Mouse (Mus musculus) left cerebral cortex, postnatal 4 days (tissue): ENCODE measurements around the gene Cdh22. TPM values are rescaled to one million over a fixed set of nuclear protein-coding genes. Genes with fewer than 3 reads are reported as not detected.

ENCODE experiments used
- DNase-seq: peaks from one replicate; pipeline ENCODE4 v3.0.0-alpha.2; 2022
- intact Hi-C: fragments of 180-260 bp; cut with DNase I; formaldehyde crosslinking; loops from one replicate; pipeline ENCODE4 v1.15.1; 2025
- total RNA-seq, 2 experiments: library from RNA; stranded (reverse); gene quantifications; 2 replicates each; pipeline ENCODE4 v1.2.3; 2021

The Cdh22 gene
- total RNA-seq, 2 experiments from 2014 or later, result 8.3 to 12.3 TPM

- DNase-seq, result peak; percentile 38
- intact Hi-C loops, result no loop called here
Measured at GRCm38 (mm10) chr2:165211426-165212079, 23.1 kb downstream of the Cdh22 start.

- intact Hi-C loops, result no loop called here
- no peak for DNase-seq
Measured at GRCm38 (mm10) chr2:165210948-165211347, 23.7 kb downstream of the Cdh22 start.

DNA sequence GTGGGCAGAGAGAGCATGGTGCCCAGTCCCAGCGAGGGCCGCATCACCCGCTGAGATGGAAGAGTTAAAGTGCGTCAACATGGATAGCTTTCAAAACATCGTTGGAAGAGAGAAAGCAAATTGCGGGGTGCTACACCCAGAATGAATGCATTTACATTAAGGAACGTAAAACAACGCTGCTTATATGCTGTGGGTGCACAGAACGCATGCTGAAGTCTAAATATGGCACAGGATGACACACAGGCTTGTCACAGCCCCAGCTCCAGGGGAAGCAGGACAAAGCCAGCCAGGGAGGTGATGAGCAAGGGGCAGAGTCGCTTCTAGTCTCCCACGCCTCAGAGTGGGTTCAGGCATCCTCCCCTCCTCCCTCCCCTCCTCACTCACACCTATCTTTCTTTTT is 27.0 kb downstream of the Cdh22 start:
- intact Hi-C loops, result no loop called here
- no peak for DNase-seq

DNA sequence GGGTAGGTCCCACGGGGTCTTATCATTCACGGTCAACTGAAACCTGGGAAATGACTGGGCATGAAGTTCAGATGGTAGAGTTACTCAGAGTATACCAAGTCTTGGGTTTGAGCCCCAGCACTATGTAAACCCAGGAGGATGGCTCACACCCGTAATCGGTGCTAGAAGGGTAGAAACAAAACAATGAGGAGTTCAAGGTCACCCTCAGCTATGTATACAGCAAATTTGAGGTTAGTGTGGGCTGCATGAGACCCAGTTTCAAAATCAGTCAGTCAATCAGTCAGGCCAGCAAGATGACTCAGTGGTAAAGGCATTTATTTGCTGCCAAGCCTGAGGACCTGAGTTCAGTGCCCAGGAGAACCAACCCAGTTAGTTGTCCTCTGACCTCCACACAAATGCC is 27.6 kb downstream of the Cdh22 start:
- intact Hi-C loops, result no loop called here
- no peak for DNase-seq

DNA sequence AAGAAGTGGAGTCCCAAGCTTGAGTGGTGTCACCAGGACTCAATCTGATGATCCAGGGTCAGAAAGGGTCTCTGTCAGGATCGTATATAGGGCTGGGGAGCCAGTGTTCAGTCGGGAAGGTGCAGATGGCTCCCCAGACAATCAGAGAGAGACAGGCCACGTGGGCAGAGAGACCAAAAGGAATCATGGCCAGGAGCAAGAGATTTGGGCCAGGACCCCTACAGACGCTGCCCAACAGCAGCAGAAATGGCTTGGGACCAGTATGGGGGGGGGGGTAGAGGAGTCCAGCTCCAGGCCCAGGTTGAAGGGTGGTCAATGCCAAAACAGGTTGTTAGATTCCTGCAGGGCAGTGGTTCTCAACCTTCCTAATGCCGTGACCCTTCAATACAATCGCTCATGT is 29.2 kb downstream of the Cdh22 start:
- intact Hi-C loops, result no loop called here

DNA sequence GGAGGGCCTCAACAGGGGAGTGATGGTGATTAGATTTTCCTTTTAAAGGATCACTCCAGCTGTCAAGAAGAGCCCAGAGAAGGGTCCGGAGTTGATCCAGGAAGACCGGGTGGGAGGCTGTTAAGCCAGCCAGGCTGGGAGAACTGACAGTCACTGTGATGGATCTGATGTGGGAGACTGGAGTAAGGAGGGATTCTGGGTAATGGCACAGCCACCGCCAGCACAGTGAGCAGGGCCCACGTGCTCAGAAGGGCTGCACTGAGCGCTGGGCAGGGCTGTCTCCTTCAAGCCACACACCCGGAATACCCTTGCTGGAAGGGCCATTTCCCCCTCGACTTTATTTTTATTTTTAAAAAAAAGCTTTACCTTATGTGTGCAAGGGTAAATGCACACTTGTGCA is 29.7 kb downstream of the Cdh22 start:
- no peak for DNase-seq
- intact Hi-C loops, result no loop called here

More for the DNA sequence above, 29.2 kb downstream of the Cdh22 start:
- no peak for DNase-seq

DNA sequence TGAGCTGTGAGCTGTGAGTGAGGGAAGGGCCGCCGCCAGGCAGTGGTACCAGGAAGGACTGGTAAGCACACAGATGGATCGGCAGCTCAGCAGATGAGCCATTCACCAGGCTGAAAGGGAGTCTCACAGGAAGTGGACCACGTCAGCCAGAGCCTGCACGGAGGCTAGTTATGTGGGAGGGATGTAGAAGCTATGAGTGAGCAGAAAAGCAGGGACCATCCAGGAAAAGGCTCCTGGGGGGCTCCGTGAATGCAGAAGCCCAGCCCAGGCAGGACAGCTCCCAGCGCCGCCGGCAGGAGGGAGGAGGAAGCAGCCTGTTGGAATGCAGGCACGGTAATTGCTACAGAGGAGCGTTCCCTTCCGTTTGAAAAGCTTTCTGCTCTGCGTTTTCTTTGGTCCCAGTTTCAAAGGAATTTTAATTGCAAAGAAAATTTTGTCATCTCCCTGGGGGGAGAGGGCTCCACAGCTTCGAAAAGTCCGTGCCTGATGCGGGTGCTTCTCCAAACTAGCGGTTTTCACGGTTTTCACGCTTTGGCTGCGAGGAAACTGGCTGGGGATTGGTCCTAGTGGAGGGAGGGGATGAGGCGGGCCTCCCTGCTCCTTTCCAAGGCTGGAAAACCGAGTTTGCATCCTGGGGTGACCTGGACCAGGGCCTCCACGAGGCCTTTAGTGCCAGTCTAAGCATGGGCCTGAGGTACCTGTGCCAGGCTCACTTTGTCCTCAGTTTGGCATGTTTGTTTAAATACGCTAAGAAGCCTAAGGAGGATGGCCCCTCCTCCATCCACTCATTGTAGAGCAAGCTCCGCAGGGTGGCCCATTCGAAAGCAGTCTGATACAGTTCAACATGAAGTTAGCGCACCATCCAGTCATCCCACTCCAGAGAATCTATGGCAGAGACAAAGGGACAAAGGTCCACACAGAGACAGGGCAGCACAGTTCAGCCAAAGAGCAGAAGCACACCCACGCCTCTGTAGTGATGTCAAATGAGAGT is 32.6 kb downstream of the Cdh22 start:
- intact Hi-C loops, result no loop called here
- peak; percentile 35 for DNase-seq

DNA sequence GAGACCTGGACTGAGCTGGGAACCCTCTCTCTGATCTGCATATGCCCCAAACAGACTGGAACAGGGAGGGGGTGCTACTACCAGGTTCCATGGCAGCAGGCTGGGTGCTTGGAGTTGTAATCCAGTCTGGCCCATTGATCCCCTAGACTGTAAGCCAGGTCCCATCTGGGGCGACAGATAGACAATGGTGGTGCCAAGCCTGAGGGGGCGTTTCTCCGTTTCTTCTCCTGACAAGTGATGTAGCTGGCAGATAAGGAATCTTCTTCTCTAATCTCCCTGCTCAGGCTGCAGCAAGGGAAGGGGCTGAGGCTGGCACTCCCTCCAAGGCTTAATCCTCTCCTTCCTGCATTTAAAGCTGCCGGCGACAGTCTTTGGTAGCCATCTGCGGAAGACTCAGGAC is 37.1 kb downstream of the Cdh22 start:
- intact Hi-C loops, result no loop called here

DNA sequence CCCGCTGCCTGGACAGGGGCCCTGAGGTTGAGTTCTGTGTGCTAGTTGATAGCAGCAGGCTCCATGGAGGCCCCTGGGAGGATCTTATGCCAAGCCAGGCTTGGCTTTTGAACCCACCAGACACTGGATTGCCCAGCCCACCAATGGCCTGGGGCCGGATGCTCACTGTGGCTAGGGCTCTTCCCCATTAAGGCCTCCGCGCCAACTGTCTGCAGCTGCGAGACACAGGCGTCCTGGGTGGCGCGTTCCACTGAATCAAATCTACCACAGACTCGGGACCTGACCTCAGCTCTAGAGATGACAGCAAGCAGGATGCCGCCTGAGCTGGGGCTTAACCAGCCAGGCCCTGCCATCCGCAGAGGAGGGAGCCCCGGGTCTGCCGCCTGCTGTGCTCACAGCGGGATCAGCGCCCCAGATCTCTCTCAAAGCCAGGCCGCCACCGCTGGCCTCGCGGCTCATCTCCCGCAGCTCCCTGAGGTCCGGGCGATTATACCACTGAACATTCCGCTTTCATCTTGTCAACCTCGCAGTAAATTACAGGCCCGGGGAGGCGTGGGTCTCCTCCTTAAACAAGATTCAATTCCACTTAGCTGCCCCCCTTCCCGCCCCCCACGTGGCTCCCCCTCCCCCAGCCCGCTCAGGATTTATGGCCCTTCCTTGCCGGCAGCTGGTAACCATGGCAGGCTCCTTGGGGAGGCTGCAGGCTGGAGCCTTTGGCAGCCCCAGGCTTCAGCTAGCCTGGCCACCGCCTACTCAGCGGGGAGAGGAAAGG is 39.1 kb downstream of the Cdh22 start:
- intact Hi-C loops, result no loop called here
- peak; percentile 77 for DNase-seq

More for the DNA sequence above, 37.1 kb downstream of the Cdh22 start:
- peak; percentile 38 for DNase-seq

DNA sequence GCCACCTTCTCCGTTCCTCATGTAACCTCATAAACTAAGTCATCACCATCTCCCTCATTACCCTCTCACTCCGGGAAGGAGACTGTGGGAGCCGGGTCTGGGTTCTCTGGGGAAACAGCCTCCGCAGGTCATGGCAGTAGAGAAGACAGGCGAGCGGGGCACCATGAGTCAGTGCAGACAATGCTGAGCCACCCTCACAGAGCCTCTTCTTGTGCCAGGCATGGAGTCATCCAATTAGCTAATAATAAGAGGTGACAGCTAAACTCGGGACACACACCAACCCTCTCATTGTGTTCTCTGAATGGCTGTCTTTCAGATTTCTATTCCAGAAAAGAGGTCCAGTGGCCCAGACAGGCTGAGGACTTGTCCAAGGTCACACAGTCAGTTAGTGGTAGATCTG is 43.2 kb downstream of the Cdh22 start:
- intact Hi-C loops, result no loop called here
- no peak for DNase-seq

GRCm38 (mm10) chr2:165189546-165189945 is 45.1 kb downstream of the Cdh22 start:
- intact Hi-C loops, result no loop called here
- no peak for DNase-seq

- DNase-seq, result peak; percentile 43
- intact Hi-C loops, result no loop called here
Measured at GRCm38 (mm10) chr2:165187648-165188380, 46.8 kb downstream of the Cdh22 start.

DNA sequence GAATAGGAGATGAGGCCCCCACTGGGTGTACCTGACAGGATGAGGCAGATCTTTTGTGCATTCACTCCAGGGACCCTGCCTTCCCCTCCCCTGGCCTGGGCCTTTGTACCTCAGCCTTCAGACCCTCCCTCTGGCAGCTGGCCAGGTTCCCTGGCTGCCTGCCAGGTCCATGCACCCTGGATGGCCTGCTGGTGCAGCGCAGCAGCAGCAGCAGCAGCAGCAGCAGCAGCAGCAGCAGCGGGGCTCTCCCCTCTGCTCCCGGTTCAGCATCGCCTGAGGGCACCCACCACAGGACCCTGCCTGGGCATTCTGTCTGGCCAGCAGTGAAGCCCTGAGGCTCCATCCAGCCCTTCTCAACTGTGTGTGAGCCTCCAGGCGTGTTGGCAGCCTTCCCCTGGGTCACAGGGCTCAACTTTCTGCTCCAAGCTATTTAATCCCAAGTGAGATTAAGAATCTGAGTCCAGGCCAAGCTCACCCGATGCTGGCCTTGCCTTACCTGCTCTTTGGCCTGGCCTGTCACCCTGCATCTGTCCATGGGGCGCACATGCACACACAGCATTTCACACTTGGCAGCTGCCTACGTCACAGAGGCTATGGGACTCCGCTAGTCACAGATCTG is 50.5 kb downstream of the Cdh22 start:
- peak; percentile 78 for DNase-seq

DNA sequence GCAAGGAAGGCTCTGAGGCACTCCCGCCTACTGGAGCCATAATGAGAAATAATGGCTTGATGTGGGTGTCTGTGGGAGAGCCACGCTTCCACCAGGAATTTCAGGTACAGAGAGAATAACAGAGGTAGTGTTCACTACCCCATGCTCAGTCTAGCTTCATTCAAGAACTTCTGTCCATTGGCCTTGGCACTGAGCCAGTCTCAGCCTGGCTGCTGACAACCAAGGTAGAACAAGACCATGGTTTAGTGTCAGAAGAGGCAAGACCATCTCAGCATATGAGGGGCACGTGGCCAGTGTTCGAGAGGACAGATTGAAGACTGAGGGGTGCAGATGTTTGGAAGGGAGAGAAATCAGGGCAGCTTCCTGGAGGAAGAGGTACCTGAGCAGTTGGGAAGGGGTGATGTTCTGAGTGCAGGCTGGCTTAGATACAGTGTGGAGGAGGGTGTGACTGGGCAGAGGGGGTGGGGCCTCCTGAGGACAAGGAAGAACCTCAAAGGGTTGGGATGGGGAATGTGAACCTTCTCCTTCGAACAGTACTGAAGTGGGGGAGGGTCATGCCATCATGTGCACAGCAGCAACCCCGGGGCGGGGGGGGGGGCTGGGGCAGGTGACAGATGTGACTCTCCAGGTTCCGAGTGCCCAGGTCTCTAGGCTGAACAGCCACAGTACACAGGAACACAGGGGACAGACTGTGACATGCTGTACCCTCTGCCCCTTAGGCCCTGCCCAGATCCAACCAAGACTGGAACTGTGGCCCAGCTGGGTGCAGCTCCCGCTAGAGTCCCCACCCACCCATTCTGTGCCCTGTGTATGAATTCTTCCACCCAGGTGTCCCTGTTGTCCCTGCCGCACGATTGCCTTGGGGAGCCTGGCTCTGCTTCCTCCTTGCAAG is 52.3 kb downstream of the Cdh22 start:
- no peak for DNase-seq
- intact Hi-C loops, result no loop called here

More for the DNA sequence above, 50.5 kb downstream of the Cdh22 start:
- intact Hi-C loops, result no loop called here

- intact Hi-C loops, result no loop called here
- DNase-seq, result peak; percentile 29
Measured at GRCm38 (mm10) chr2:165179231-165179630, 55.4 kb downstream of the Cdh22 start.

GRCm38 (mm10) chr2:165176965-165177364 is 57.7 kb downstream of the Cdh22 start:
- intact Hi-C loops, result no loop called here
- no peak for DNase-seq

GRCm38 (mm10) chr2:165166664-165167435 is 67.8 kb downstream of the Cdh22 start:
- intact Hi-C loops, result no loop called here
- no peak for DNase-seq

GRCm38 (mm10) chr2:165162221-165162620 is 72.4 kb downstream of the Cdh22 start:
- DNase-seq, result no peak
- intact Hi-C loops, result no loop called here
